Mouse (Mus musculus) ovary, adult 18-20 months (tissue): Measurements from ENCODE around the gene Kremen1.

Experiments
- DNase-seq: peaks from one replicate; pipeline ENCODE4 v3.0.0; 2022; ENCODE audit warnings: low spot score, mixed read lengths

Gene Kremen1

GRCm38 (mm10) chr11:5167311-5167710 is 94.0 kb downstream of the Kremen1 start:
- no peak for DNase-seq

- no peak for DNase-seq
Observed at GRCm38 (mm10) chr11:5165471-5165916, 95.9 kb downstream of the Kremen1 start.

DNA sequence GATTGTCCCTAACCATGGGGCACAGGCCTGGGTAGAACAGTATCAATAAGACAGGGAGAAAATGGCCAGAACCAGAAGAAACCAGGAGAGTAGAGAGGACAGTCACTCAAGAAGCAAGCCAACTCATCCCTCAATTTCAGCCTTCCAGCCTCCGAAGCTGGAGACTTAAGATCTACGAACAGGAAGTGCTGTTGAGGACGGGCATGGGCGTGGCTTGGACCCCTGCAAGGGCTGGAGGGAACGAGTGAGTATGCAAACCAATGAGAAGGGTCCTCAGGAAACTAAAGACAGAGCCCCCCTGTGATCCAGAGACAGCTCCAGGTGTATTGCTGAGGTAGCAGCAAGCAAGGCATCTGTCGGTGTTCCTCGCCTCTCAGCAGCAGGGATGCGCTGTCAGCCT is 97.0 kb downstream of the Kremen1 start:
- DNase-seq, result no peak

DNA sequence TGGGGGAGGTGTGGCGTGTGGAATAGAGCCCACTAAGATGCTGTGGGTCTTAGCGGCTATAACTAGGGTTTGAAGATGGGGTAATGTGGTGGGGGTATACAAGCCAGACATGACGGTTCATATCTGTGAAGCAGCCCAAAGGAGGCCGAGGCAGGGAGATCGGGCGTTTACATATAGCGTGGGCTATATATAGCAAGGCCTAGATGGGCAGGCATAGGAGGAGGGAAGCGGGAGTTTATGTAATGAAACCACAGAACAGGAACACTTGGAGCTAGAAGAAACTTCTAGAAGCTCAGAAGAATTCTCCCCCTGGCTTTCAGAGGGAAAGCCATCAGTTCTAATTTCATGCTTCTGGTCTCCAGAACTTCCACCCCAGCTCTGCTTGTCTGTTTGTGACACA is 97.9 kb downstream of the Kremen1 start:
- no peak for DNase-seq

DNA sequence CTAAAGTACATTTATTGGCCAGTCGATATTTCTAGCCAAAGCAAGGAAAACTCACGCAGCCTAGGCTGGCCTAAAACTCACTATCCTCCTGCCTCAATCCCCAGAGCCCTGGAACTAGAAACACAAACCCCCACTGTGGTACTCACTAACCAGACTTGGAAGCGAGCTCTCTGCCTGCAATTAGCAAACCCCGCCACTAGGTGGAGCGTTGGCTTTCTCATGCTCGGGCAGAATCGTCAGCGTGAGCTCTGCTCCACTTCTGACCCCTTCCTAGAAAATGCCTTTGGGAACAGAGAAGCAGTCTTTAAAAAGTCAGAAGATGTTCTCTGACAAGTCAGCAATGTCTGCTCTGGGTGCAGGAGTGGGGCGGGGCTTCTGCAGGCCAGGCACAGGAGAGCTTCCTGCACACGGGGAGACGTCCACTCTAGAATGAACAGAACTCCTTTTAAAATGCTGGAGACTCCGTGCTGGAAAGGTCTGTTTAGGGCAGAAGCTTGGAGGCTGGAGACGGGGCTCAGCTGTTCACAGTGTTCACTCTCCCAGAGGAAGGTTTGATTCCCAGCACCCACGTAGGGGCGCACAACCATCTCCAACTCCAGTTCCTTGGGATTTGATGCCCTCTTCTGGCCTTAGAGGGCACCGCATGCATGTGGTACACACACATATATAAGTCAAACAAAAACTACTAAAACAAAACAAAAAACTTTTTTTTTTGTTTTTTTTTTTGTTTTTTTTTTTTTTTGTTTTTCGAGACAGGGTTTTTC is 100.5 kb downstream of the Kremen1 start:
- DNase-seq, result no peak

DNA sequence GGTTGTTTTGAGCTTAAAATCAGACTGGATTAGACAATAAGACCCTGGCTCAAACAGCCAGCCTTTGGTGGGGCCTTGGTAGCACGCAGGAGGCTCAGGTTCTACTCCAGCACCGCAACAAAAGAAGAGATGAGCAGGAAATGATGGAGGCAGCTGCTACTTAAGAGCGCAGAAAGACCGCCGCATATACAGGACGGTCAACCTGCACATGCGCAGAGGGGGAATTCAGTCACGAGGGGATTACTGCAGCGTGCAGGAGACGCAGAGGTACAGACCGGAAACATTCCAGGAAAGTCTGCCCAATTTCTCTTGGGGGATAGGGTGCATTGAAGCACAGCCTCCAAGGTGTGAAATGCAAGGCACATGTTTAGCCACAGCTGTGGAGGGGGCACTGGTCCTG is 103.3 kb downstream of the Kremen1 start:
- DNase-seq, result no peak

GRCm38 (mm10) chr11:5154961-5155805 is 106.2 kb downstream of the Kremen1 start:
- no peak for DNase-seq

- DNase-seq, result no peak
Observed at GRCm38 (mm10) chr11:5151680-5152337, 109.5 kb downstream of the Kremen1 start, which contains the start of gene Emid1. TSS of gene Emid1 (minus strand) at chr11:5152257.

DNA sequence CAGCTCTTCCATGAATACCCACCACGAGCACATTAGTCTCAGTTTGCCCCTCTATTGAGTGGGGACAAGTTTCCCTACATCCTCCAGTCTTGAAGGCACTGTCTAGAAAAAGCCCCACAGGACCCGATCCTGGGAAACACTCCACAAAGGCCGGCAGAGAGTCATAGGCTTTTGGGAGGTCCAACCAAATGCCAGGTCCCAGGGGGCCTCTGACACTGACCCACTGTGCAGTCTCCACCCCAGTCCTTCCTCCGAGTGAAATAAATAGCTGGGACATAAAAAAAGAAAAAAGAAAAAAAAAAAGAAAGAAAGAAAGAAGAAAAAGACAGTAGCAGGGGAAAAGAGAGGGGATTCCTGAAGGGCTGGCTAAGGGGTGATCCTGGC is 110.1 kb downstream of the Kremen1 start:
- DNase-seq, result no peak

DNA sequence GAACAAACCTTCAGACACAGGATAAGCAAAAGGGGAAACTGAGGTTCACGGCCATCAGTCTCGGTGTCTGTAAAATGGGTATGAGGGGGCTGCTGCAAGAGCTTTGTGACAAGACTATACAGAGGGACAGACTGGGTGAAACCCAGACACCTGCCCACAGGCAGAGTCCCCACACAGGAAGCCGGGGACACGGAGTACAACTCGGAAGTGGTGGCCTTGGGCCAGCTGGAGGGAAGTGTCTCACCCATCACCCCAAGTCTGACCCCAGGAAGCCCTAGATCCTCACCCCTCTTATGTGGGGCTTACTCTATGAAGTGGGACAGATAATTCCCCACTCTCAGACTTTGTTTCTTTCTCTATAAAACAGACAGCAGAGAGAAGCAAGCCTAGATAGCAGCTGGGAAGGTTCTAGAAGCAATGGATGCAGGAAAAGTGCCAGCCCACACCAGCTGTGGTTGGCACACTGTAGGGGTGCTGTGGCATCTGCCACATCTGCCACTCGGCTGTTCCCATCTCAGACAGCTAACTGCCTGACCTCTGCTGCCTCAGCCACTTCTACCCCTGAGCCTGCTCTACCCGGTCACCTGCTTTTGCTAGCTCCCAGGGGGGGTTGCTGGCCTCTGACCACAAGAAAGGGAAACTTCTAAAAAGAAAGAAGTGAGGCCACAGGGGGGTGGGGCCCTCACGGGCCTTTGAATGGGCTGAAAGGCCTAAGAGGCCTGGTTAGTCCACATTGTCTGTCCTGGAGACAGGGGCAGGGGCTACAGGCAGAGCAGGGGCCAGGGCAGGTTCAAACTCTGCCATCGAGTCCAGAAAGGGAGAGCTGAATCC is 110.7 kb downstream of the Kremen1 start:
- no peak for DNase-seq

- DNase-seq, result no peak
Observed at GRCm38 (mm10) chr11:5149955-5150354, 111.4 kb downstream of the Kremen1 start.

- DNase-seq, result no peak
Observed at GRCm38 (mm10) chr11:5149249-5149648, 112.1 kb downstream of the Kremen1 start.

GRCm38 (mm10) chr11:5145600-5145999 is 115.8 kb downstream of the Kremen1 start:
- no peak for DNase-seq

DNA sequence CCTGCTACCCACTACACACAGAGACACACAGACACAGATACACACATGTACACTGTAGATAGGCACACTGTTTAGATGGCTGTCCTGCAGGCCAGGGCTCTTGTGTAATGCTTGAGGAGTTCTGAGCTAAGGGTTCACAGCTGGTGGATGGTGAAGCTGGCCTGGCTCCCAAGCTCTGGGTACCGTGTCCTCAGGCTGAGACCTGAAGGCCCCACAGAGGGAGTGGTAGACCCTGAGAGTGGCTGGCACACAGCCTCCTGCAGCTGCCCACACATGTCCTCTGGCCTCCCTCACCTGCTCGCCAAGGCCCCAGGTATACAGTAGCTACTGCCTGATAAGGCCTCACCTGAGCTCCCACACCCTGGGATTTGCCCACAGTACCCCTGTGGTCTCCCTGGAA is 119.4 kb downstream of the Kremen1 start:
- no peak for DNase-seq
